Mouse (Mus musculus): ENCODE results near the gene Gjb1.
"Not testable (repeated sequence)": the region's sequence is repeated elsewhere in the genome, so short reads cannot be mapped to it uniquely, and the experiment has no call there.

Gene Gjb1

DNA sequence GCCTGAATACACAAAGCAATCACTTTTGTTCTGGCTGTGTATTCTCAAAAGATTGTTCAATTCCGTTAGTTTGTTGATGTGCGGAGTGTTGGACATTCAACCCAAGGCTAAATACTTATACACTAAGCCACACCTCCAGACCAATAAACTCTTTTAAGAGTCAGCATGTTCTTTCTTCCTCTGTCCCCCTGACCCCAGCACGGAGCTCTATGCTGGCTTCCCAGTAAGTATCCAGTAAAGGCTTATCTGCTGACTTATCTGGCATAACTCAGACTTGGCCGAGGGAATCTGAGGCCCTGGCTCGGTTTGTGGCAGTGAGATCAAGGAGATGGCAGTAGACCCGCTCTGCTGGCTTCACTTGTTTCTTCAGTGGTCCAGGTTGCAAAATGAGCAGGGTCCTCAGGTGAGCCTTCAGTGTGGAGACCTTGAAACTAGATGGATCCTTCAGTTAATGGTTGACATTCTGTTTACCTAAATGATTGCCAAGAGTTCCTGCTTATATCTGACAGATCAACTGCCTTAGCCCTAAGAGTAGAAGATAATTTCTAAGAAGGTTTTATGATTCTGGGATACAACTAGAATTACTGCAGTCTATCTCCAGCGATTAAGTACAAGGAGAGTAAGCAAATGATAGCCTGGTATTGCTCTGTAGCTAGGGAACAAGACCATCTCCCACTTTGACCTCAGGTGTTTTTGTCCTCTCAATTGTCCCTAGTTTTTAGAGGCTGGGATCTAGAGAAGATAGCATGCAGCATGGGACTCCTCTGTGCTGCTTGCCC is at the start of gene Gjb1:
Gene Gjb1, plus strand, starts transcription at position 189 of the 779 bp plus-strand sequence.
- no peak for DNase-seq (ENCODE audit: low read depth in 1 of 2, low spot score in 2 of 2)

DNA sequence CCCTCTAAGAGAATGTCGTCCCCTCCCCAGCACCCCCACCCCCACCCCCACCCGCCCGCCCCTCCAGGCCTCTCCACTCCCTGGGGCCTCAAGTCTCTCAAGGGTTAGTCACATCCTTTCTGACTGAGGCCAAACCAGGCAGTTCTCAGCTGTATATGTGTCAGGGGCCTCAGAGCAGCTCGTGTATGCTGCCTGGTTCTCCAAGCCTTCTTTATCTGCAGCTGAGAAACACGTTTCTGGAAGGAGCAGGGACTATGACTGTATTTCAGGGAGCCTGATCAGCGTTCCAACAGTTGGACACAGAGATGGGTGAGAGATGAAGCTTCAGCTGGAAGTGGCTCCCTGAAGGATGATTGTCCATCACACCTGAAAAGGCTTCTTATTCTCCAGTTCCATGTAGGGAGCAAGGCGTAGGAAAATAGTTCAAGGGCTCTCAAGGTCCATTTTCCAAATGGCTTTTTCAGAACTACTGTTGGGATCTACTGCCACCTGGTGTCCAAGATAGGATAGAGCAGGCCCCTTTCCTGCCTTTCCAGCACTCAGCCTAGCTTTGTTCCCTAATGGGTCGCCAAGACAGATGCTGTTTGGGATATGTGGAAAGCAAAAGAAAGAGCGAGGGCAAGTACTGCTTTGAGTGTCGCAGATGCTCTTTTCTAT is 46.7 kb upstream of the Gjb1 start:
- DNase-seq (ENCODE audit: low read depth in 1 of 2, low spot score in 2 of 2): peak in 1 of 2 experiments; percentile 7

DNA sequence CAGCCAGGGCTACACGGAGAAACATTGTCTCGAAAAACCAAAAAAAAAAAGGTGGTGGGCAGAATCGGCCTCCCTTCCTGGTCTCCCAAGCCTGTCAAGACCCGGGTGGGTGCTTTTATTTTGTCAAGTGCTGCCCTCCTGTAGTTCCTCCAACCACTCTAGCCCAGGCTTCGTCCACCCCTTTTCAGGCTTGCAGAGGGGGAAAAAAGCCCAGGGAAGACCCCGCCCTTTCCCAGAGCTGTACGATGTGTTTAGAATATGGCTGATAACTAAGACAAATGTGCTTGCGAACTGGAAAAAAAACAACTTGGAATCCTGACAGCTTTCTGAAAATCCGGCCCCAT is 44.2 kb upstream of the Gjb1 start:
- DNase-seq (ENCODE audit: low read depth in 1 of 2, low spot score in 2 of 2): no peak

DNA sequence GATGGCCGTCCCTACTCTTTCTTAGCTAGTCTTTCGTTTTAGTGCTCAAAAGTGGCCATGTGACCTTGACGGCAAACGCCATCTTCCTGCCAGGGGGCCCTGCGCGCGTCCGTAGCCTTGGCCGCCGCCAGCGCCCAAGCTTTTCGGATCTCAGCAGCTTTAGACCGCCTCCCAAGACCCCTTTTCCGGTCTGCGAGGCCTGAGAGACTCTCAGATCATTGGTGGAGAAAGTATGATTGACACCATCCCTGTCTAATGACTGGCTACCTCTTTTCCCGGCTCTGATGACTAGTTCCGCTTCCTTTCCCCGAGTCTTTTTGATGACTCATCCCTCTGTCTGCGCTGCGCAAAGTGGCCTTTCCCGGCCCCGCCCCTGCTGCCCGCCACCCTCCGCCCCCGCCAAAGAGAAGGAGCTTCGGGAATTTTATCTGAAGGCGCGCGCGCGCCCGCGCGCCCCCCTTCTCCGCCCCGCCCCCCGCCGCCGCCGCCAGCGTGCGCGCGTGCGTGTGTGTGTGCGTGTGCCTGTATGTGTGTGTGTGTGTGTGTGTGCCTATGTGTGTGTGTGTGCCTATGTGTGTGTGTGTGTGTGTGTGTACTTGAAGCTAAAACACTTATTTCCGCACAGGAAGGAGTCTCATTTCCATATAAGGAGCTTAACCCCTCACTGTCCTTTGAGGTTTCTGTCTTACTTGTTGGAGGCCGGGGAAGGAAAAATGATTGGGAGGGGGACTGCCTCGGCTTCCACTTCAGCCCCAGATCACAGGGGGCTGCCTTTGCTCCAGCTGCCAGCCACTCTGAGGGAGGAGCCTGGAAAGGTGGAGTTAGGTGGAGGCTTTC is 43.6 kb upstream of the Gjb1 start:
- DNase-seq (ENCODE audit: low read depth in 1 of 2, low spot score in 2 of 2): peak; percentile 65 to 73

DNA sequence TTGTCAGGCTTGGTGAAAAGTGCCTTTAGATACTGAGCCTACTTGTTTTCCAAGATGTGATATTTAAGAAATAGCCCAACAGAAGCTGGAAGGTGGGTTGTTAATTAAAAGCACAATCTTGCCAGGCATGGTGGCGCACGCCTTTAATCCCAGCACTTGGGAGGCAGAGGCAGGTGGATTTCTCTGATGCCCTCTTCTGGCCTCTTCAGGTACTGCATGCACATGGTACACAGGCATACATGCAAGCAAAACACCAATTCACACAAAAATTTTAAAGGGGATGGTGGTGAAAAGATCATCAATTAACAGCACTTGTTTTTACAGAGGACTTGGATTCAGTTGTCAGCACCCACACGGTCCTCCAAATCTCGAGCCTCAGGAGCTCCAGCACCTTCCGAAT is 41.6 kb upstream of the Gjb1 start:
- no peak for DNase-seq (ENCODE audit: low read depth in 1 of 2, low spot score in 2 of 2)

DNA sequence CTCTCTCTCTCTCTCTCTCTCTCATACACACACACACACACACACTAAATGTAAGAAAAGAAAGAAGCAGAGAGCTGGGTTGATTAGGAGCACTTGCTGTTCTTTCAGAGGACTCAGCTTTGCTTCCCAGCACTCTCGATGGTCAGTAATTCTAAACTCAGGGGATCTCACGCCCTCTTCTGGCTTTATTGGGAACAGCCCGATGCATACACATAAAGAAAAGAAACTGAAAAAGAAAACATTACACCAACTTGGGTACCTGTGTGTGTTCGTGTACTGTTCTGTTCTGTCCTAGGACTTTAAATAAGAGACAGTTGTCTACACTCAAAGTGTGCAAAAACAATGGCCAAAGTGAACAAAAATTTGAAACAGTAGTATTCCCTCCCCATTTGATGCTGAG is 37.5 kb upstream of the Gjb1 start:
- no peak for DNase-seq (ENCODE audit: low read depth in 1 of 2, low spot score in 2 of 2)

DNA sequence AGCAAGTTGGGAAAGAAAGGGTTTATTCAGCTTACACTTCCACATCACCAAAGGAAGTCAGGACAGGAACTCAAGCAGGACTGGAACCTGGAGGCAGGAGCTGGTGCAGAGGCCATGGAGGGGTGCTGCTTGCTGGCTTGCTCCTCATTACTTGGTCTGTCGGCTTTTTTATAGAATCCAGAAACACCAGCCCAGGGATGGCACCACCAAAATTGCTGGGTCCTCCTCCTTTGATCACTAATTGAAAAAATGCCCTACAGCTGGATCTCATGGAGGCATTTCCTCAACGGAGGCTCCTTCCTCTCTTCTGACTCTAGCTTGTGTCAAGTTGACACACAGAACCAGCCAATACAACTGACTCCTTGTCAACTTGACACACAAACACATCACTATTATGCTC is 33.3 kb upstream of the Gjb1 start:
- not testable (repeated sequence) for DNase-seq (ENCODE audit: low read depth in 1 of 2, low spot score in 2 of 2)

DNA sequence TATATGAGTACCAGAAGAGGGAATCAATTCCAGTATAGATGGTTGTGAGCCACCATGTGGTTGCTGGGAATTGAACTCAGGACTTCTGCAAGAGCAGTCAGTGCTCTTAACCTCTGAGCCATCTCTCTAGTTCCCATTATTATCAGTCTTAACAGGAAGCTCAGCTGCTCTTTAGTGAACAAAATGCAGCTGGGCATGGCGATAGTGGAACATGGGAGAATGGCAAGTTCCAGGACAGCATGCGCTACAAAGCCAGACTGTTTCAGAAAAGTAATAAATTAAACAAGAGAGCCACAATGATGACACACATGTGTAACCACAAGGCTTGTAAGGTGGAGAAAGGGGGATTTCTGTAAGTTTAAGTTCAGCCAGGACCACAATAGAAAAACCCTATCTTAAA is 30.7 kb upstream of the Gjb1 start:
- no peak for DNase-seq (ENCODE audit: low read depth in 1 of 2, low spot score in 2 of 2)

DNA sequence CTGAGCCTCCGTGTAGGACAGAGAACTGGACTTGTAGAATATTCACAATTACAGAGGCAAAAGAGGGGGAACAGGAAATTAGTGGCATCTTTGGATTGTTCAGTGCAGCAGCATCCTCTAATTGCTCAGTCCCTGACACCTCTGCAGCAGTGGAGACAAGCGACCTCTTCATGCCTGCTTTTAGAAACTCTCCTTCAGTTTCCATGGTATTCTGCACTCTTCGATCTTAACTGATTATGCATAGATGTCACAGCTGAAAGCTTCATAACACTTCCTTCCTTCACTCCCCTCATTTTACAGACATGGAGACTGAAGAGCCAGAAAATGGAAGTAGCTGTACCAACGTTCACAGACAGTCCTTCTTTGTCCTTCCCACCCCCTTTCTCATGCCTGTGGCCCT is 29.7 kb upstream of the Gjb1 start:
- DNase-seq (ENCODE audit: low read depth in 1 of 2, low spot score in 2 of 2): no peak

DNA sequence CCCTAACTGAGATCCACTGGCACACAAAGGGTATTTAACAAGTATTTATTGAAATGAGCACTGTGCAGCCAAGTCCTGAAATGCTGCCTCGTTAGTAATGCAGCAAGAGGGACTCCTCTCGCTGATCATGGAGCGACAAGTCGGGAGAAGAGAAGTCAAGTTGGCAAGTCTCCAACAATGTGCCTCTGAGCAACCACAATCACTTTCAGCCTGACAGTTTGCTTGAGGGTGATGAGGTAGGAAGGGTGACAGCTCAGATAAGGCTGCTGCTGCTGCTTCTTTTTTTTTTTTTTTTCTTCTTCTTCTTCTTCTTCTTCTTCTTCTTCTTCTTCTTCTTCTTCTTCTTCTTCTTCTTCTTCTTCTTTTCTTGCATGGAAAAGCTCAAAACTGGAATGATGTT is 25.0 kb upstream of the Gjb1 start:
- DNase-seq (ENCODE audit: low read depth in 1 of 2, low spot score in 2 of 2): no peak

DNA sequence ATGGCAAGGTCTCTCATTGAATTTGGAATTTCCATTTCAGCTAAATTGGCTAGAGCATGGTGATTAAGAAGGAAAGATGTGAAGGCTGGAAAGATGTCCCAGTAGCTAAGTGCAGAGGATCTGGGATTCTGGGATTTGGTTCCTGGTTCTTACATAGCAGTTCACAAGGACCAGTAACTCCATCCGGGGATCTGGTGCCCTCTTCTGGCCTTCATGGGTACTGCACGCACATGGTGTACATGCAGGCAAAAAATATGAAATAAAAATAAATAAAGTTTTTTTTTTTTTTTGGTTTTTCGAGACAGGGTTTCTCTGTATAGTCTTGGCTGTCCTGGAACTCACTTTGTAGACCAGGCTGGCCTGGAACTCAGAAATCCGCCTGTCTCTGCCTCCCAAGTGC is 17.3 kb upstream of the Gjb1 start:
- not testable (repeated sequence) for DNase-seq (ENCODE audit: low read depth in 1 of 2, low spot score in 2 of 2)

DNA sequence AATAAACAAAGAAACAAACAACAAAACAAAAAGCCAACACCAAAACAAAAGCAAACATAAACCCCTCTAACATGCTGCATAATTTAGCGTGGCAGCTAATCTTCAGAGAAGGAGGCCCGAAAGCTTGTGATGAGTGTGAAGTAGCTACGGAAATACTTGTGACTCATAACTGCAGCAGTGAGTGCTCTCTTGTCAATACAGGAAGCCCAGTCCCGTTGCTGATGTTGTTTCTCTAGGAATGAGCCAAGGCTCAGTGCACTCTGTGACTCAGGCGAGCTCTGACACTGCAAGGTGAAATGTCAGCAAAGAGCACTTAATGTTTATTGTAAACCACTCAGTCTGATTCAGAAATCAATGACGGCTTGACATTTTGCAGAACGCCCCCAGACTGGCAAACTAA is 7.2 kb upstream of the Gjb1 start:
- DNase-seq (ENCODE audit: low read depth in 1 of 2, low spot score in 2 of 2): no peak

DNA sequence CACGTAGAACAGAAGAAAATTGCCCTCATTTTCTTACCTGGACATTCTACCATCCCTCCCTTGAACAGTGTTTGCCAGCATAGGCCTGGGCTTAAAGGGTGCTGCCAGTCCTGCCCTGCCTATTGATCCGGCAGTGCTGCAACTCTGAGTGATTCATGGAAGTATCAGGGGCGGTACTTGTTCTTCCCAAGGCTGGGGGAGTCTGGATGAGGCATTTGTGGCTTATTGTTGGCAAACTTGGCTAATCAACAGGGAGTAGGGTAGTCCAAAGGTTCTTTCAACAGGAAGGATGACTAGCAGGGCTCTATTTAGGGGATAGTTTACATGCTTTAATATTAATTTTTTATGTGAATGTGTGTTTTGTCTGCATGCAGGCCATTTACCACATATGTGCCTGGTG is 5.6 kb upstream of the Gjb1 start:
- no peak for DNase-seq (ENCODE audit: low read depth in 1 of 2, low spot score in 2 of 2)

DNA sequence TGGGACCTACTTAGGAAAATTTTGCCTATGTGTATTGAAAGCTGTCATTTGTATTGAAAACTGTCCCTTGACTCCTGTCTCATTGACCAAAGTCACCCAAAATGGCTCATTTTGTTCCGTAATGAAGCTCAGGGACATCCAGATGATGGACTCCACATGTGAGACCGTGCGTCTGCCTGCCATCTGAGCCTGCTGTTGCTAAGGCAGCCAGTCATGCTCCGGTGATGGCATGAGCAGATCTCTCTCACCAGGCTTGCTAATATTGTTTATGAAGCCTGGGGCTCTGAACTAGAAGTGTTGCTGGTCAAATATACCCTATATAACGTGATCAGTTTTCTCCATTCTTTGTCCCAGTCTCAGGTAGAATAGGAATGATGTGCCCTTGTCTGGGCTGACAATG is 3.2 kb upstream of the Gjb1 start:
- DNase-seq (ENCODE audit: low read depth in 1 of 2, low spot score in 2 of 2): no peak

DNA sequence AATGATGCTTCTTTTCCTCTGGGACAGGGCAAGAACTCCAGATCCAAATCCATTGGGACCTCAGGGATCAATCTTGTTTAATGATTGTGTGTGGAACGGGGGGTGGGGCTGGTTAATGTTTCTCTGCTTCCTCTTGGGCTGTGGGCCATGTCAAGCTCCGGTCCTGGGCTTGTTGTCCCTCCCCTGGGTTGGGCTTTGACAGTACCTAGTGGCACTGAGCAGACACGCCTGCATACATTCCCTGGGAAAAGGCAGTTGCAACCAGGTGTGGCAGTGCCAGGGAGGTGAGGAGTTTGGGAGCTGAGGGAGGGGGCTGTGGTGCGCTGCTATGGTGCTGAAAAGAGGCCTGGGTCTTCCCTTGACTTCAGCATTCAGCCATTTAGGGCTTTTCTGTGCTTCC is 898 bp downstream of the Gjb1 start:
- no peak for DNase-seq (ENCODE audit: low read depth in 1 of 2, low spot score in 2 of 2)

DNA sequence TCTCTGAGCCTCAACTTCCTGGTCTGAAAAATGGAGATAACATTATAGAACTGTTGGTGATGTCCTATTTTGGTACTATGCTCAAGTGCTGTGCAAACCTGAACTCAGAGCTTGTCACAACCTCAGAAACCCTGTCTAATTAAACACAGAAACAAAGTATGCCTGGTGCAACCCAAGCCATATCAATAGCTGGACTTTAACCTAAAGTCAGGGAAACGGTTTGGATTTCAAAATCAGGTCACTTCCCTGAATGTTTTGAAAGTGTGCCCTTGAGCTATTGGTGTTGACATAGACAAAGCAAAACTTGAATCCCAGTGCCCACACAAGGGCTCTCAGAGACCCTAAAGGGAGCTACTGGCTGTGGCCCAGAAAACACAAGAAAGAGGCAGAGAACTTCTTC is 3.6 kb downstream of the Gjb1 start:
- DNase-seq (ENCODE audit: low read depth in 1 of 2, low spot score in 2 of 2): no peak

DNA sequence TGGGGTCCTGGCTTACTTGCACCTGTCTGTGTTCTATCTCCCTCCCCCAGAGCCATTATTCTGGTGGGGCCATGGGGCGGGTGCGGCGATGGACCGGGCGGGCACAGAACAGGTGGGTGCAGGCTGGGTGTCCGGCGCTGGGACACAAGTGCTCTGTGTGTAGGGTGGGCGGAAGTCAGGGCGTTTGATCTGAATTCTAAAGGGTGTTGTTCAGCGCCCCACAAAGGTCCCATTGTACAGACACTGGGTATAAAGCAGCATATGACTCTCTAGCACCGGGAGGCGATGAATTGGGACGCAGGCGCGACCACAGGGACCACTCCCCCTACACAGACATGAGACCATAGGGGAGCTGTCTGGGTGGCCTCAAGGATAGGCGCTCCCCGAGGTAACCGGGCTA is 7.3 kb downstream of the Gjb1 start:
- no peak for DNase-seq (ENCODE audit: low read depth in 1 of 2, low spot score in 2 of 2)

DNA sequence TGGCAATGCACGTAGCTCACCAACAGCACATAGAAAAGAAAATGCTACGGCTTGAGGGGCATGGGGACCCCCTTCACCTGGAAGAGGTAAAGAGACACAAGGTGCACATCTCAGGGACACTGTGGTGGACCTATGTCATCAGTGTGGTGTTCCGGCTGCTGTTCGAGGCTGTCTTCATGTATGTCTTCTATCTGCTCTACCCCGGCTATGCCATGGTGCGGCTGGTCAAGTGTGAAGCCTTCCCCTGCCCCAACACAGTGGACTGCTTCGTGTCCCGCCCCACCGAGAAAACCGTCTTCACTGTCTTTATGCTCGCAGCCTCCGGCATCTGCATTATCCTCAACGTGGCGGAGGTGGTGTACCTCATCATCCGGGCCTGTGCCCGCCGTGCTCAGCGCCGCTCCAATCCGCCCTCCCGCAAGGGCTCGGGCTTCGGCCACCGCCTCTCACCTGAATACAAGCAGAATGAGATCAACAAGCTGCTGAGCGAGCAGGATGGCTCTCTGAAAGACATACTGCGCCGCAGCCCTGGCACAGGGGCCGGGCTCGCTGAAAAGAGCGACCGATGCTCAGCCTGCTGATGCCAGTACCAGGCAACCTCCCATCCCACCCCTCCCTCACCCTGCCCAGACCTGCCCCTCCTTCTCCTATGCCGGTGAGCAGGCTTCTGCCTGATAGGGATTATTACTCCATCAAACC is 8.4 kb downstream of the Gjb1 start:
- DNase-seq (ENCODE audit: low read depth in 1 of 2, low spot score in 2 of 2): no peak

DNA sequence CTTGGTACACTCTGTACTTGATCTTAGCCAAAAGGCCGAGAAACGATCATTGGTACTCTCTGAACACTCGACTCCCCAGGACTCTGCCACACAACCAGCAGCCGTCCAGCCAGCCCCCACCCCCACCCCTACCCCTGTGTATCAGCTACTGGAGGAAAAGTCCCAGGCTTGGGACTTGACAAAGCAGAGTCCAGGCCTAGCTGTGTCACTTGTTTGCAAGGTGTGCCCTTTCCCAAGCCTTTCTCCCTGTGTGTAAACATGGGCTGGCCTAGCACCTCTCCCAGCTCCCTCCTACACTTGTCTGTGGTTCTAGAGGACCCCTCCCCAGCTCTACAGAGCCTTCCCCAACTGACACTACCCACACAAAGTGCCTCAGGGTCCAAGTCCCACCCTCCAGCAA is 10.0 kb downstream of the Gjb1 start:
- no peak for DNase-seq (ENCODE audit: low read depth in 1 of 2, low spot score in 2 of 2)

DNA sequence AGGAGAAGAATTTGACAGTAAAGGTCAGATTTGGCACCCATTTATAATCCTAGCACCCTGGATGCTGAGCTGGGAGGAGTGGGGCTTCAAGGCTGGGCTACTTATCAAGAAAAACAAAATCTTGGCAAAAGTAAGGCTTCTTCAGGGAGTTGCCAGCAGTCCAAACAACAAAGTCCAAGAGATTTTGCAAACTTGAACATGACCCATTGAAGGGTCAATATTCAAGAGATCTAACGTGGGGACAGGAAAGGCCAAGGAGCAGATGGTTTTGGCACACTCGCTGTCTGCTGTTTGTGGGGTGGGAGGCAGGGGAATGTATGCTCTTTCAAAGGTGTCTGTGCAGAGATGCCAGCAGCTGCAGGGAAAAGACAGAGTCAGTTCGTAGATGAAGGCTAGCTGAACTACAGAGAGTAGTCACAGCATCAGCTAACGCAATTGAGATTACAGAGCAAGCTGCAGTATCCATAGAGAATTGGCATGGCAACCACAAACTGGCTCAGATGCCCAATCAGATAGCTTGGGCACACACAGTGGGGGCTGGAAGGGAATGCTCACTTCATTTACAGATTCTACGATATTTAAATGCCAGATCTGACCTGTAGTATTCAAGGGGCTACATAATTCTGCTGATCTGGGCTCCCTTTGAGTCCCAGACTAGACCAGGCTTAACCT is 12.8 kb downstream of the Gjb1 start:
- no peak for DNase-seq (ENCODE audit: low read depth in 1 of 2, low spot score in 2 of 2)

DNA sequence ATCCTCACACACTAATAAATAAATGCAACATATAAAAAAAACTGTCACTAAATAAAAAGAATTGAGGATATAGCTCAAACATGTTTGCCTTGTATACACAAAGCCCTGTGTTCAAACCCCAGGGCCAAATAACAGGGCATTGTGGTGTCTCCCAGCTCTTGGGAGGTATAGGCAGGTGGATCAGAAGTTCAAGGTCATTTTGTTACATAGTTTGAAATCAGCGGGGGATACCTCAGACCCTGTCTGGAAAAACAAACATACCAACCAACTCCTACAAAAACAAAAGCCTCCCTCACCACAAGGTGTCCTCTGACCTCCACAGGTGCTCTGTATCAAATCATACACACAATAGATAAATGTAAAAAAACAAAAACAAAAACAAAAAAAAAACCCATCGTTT is 18.2 kb downstream of the Gjb1 start:
- no peak for DNase-seq (ENCODE audit: low read depth in 1 of 2, low spot score in 2 of 2)
